Mouse (Mus musculus) retina, postnatal 1 day (tissue): Measurements from ENCODE around the gene Gp2.
A peak's percentile ranks its signal among the peaks of the same experiment; 100 is the strongest.

Experiments
- DNase-seq: peaks from one replicate; pipeline ENCODE4 v3.0.0-alpha.2; 2012

The Gp2 gene

GRCm38 (mm10) chr7:119459185-119459584 lies at the start of gene Gp2:
Gene Gp2 (minus strand): TSS chr7:119459285.
- no peak for DNase-seq

GRCm38 (mm10) chr7:119490041-119490780 lies 31.1 kb upstream of the Gp2 start:
- no peak for DNase-seq

- DNase-seq = no peak
Measured at GRCm38 (mm10) chr7:119486683-119487082, 27.6 kb upstream of the Gp2 start.

GRCm38 (mm10) chr7:119484154-119484553 lies 25.1 kb upstream of the Gp2 start:
- DNase-seq = no peak

- DNase-seq = no peak
Measured at GRCm38 (mm10) chr7:119479256-119479655, 20.2 kb upstream of the Gp2 start, which contains the start of gene Umod. Gene Umod (minus strand): TSS chr7:119479282.

- peak; percentile 39 for DNase-seq
Measured at GRCm38 (mm10) chr7:119476500-119477389, 17.7 kb upstream of the Gp2 start.

GRCm38 (mm10) chr7:119454192-119454591 lies 4.9 kb downstream of the Gp2 start:
- no peak for DNase-seq

- DNase-seq = no peak
Measured at GRCm38 (mm10) chr7:119443849-119444248, 15.2 kb downstream of the Gp2 start.

- no peak for DNase-seq
Measured at GRCm38 (mm10) chr7:119441938-119442337, 17.1 kb downstream of the Gp2 start.

GRCm38 (mm10) chr7:119427180-119427616 lies 31.9 kb downstream of the Gp2 start:
- peak; percentile 78 for DNase-seq

- DNase-seq = peak; percentile 34
Measured at GRCm38 (mm10) chr7:119420730-119421129, 38.4 kb downstream of the Gp2 start.

- DNase-seq = peak; percentile 8
Measured at GRCm38 (mm10) chr7:119418523-119418922, 40.6 kb downstream of the Gp2 start.

GRCm38 (mm10) chr7:119394050-119394732 lies 64.9 kb downstream of the Gp2 start:
- no peak for DNase-seq
